Mouse (Mus musculus) urinary bladder, postnatal 14 days (tissue): ENCODE measurements at regions not wholly inside any gene's neighbourhood (a gene's known extent, or its start where the extent isn't known, plus 50 kb on each side); places are given as distances from the start of the nearest gene placed in this dataset.

Experiments used
- DNase-seq: peaks from one replicate; pipeline ENCODE4 v3.0.0; 2021; ENCODE audit warnings: low spot score

DNA sequence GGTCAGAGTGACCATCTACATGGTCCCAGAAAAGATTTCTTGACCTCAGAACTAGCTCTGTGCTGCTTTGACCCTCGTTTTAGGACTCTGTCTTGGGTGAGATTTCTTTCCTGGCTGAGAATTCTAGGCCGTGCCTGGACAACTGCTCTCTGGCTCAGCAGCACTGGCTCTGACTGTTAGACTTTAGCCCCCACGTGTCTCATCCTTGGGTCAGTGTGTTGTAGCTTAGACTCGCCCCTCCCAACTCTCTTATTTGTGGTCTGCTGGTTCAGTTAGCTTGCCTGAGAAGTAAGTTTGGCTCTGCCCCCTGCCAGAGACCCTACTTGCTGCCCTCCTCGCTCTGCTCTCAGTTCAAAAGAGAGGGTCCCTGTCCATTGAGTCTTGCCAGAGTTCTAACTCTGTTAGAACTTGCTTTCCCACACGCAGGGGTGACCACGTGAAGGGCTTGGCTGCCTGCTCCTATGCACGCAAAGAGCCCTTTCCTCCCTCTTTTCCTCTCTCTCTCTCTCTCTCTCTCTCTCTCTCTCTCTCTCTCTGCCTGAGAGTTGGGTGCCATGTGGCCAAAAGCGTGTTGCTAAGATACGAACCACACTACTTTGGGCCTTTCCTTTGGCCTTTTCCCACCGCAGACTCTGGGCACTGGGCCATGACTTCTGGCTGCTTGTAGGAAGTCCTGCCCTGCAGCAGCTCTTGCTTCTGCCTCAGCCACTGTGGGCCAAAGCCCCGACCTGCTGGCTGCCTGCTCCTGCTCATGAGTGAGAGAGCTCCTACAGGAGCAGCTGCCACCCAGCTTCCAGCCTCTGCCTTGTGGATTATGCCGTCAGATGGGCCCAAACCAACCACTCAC lies 344.2 kb upstream of the Amot start:
- DNase-seq: peak; percentile 12

DNA sequence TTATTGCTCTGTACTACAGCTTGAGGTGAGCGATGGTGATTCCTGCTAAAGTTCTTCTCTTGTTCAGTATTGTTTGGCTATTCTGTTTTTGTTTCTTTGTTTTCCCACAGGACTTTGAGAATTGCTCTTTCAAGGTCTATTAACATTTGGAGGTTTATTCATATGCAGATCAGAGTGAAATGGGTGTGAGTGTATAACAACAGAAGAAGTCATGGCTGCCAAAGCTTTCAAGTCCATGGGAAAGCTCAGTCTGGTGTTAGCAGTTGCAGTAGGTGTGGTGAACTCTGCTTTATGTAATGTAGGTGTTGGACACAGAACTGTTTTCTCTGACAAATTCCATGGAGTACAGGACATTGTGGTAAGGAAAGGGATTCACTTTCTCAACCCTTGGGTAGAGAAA lies 328.1 kb upstream of the Amot start:
- no peak for DNase-seq

DNA sequence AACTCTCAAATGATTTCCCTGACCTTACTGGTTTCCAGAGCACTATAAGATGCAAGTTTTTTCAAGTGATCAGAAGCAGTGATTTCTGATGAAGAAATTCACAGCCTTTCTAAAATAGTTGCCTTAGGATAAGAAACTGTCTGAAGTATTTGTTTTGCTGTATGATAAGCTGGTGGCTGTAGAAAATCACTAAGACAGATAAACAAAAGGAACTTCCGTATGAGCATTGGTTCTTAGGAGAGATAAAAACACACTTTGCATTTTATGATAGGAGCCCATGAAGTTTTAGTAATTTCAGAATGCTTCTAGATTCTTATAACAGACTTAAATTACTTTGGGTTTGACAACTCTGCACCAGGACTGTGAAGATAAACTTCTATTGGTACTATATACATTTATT lies 308.0 kb upstream of the Amot start:
- DNase-seq: no peak
